Mouse (Mus musculus): Measurements from ENCODE around the gene Rgma. TPM values are rescaled to one million over a fixed set of nuclear protein-coding genes. Genes with fewer than 3 reads are reported as not detected.
A peak's percentile ranks its signal among the peaks of the same experiment; 100 is the strongest.

Gene Rgma
- polyA plus RNA-seq, 1 experiment from 2014 or later: 23.4 TPM

- no peak overlapping the region for H3K4me3 ChIP-seq
- H3K36me3 ChIP-seq (replicated peaks): no peaks in the 10 kb centered on the region
- peaks cover 9% of the 10 kb centered on the region for H3K27me3 ChIP-seq (replicated peaks; ENCODE audit: low read depth, poor library complexity, severe bottlenecking)
- no peak for DNase-seq (ENCODE audit: low spot score)
- H3K27ac ChIP-seq (replicated peaks): no peak overlapping the region
- no peaks in the 10 kb centered on the region for H3K9me3 ChIP-seq
- 39% methylated on average over 3 of the region's 3 CpGs for WGBS
- peaks cover 12% of the 10 kb centered on the region for H3K4me1 ChIP-seq
Observed at GRCm38 (mm10) chr7:73343852-73344251, 31.5 kb upstream of the Rgma start.

GRCm38 (mm10) chr7:73348585-73349124, 26.7 kb upstream of the Rgma start:
- Histone ChIP-seq H3K4me3 (no peak overlapping the region), H3K4me1 (peaks cover 20% of the 10 kb centered on the region), H3K27ac (replicated peaks) (no peak overlapping the region), H3K36me3 (replicated peaks) (no peaks in the 10 kb centered on the region), H3K9me3 (no peaks in the 10 kb centered on the region), H3K27me3 (replicated peaks; ENCODE audit: low read depth, poor library complexity, severe bottlenecking) (peaks cover 9% of the 10 kb centered on the region)
- no peak for DNase-seq (ENCODE audit: low spot score)
- WGBS: 56% methylated on average over 10 of the region's 10 CpGs

- DNase-seq (ENCODE audit: low spot score): no peak
- Histone ChIP-seq H3K9me3 (no peaks in the 10 kb centered on the region), H3K27me3 (replicated peaks; ENCODE audit: low read depth, poor library complexity, severe bottlenecking) (peaks cover 9% of the 10 kb centered on the region), H3K4me3 (no peak overlapping the region), H3K27ac (replicated peaks) (no peak overlapping the region), H3K4me1 (peaks cover 20% of the 10 kb centered on the region), H3K36me3 (replicated peaks) (no peaks in the 10 kb centered on the region)
- WGBS: 78% methylated on average over 8 of the region's 8 CpGs
Observed at GRCm38 (mm10) chr7:73349158-73349557, 26.2 kb upstream of the Rgma start.

- 87% methylated on average over 9 of the region's 9 CpGs for WGBS
- Histone ChIP-seq H3K4me1 (peaks cover 5% of the 10 kb centered on the region), H3K27me3 (replicated peaks; ENCODE audit: low read depth, poor library complexity, severe bottlenecking) (no peaks in the 10 kb centered on the region), H3K27ac (replicated peaks) (no peak overlapping the region), H3K9me3 (no peaks in the 10 kb centered on the region), H3K36me3 (replicated peaks) (no peaks in the 10 kb centered on the region), H3K4me3 (no peak overlapping the region)
- no peak for DNase-seq (ENCODE audit: low spot score)
Observed at GRCm38 (mm10) chr7:73355229-73355628, 20.1 kb upstream of the Rgma start.

GRCm38 (mm10) chr7:73356901-73357300, 18.4 kb upstream of the Rgma start:
- Histone ChIP-seq H3K9me3 (no peaks in the 10 kb centered on the region), H3K4me3 (no peak overlapping the region), H3K27ac (replicated peaks) (no peak overlapping the region), H3K36me3 (replicated peaks) (no peaks in the 10 kb centered on the region), H3K4me1 (no peaks in the 10 kb centered on the region), H3K27me3 (replicated peaks; ENCODE audit: low read depth, poor library complexity, severe bottlenecking) (no peaks in the 10 kb centered on the region)
- WGBS: 89% methylated on average over 5 of the region's 5 CpGs
- no peak for DNase-seq (ENCODE audit: low spot score)

GRCm38 (mm10) chr7:73357626-73358025, 17.7 kb upstream of the Rgma start:
- Histone ChIP-seq H3K4me3 (no peak overlapping the region), H3K27me3 (replicated peaks; ENCODE audit: low read depth, poor library complexity, severe bottlenecking) (no peaks in the 10 kb centered on the region), H3K36me3 (replicated peaks) (no peaks in the 10 kb centered on the region), H3K27ac (replicated peaks) (no peak overlapping the region), H3K9me3 (no peaks in the 10 kb centered on the region), H3K4me1 (no peaks in the 10 kb centered on the region)
- no peak for DNase-seq (ENCODE audit: low spot score)
- WGBS: 89% methylated on average over 2 of the region's 2 CpGs

- no peak for DNase-seq (ENCODE audit: low spot score)
- WGBS: 78% methylated on average over 4 of the region's 4 CpGs
- Histone ChIP-seq H3K36me3 (replicated peaks) (no peaks in the 10 kb centered on the region), H3K27ac (replicated peaks) (no peak overlapping the region), H3K4me3 (no peak overlapping the region), H3K27me3 (replicated peaks; ENCODE audit: low read depth, poor library complexity, severe bottlenecking) (peaks cover 10% of the 10 kb centered on the region), H3K4me1 (peaks cover 12% of the 10 kb centered on the region), H3K9me3 (no peaks in the 10 kb centered on the region)
Observed at GRCm38 (mm10) chr7:73365511-73365910, 9.8 kb upstream of the Rgma start.

- H3K4me1 ChIP-seq: peaks cover 12% of the 10 kb centered on the region
- DNase-seq (ENCODE audit: low spot score): no peak
- peaks cover 14% of the 10 kb centered on the region for H3K27me3 ChIP-seq (replicated peaks; ENCODE audit: low read depth, poor library complexity, severe bottlenecking)
- WGBS: 77% methylated on average over 7 of the region's 7 CpGs
- no peak overlapping the region for H3K27ac ChIP-seq (replicated peaks)
- no peak overlapping the region for H3K4me3 ChIP-seq
- H3K9me3 ChIP-seq: no peaks in the 10 kb centered on the region
- no peaks in the 10 kb centered on the region for H3K36me3 ChIP-seq (replicated peaks)
Observed at GRCm38 (mm10) chr7:73365965-73366364, 9.3 kb upstream of the Rgma start.

GRCm38 (mm10) chr7:73367681-73368464, 7.4 kb upstream of the Rgma start:
- no peaks in the 10 kb centered on the region for H3K36me3 ChIP-seq (replicated peaks)
- H3K27me3 ChIP-seq (replicated peaks; ENCODE audit: low read depth, poor library complexity, severe bottlenecking): peaks cover 33% of the 10 kb centered on the region
- peaks cover 25% of the 10 kb centered on the region for H3K4me1 ChIP-seq
- WGBS: 92% methylated on average over 10 of the region's 10 CpGs
- no peak for DNase-seq (ENCODE audit: low spot score)
- H3K4me3 ChIP-seq: no peak overlapping the region
- no peaks in the 10 kb centered on the region for H3K9me3 ChIP-seq
- no peak overlapping the region for H3K27ac ChIP-seq (replicated peaks)

- peaks cover 55% of the 10 kb centered on the region for H3K27me3 ChIP-seq (replicated peaks; ENCODE audit: low read depth, poor library complexity, severe bottlenecking)
- peaks cover 36% of the 10 kb centered on the region for H3K4me1 ChIP-seq
- H3K27ac ChIP-seq (replicated peaks): no peak overlapping the region
- no peaks in the 10 kb centered on the region for H3K9me3 ChIP-seq
- no peak for DNase-seq (ENCODE audit: low spot score)
- no peaks in the 10 kb centered on the region for H3K36me3 ChIP-seq (replicated peaks)
- 85% methylated on average over 4 of the region's 4 CpGs for WGBS
- H3K4me3 ChIP-seq: no peak overlapping the region
Observed at GRCm38 (mm10) chr7:73369992-73370391, 5.3 kb upstream of the Rgma start.

GRCm38 (mm10) chr7:73371587-73372321, 3.6 kb upstream of the Rgma start:
- peak overlapping the region; percentile 48 for H3K27ac ChIP-seq (replicated peaks)
- WGBS: 47% methylated on average over 10 of the region's 10 CpGs
- H3K36me3 ChIP-seq (replicated peaks): no peaks in the 10 kb centered on the region
- peak overlapping the region; percentile 51 for H3K4me3 ChIP-seq
- no peaks in the 10 kb centered on the region for H3K9me3 ChIP-seq
- DNase-seq (ENCODE audit: low spot score): no peak
- H3K27me3 ChIP-seq (replicated peaks; ENCODE audit: low read depth, poor library complexity, severe bottlenecking): peaks cover 69% of the 10 kb centered on the region
- peaks cover 43% of the 10 kb centered on the region for H3K4me1 ChIP-seq

GRCm38 (mm10) chr7:73372352-73372970, 2.8 kb upstream of the Rgma start:
- Histone ChIP-seq H3K4me1 (peaks cover 44% of the 10 kb centered on the region), H3K9me3 (no peaks in the 10 kb centered on the region), H3K27ac (replicated peaks) (peak overlapping the region; percentile 48), H3K36me3 (replicated peaks) (no peaks in the 10 kb centered on the region), H3K4me3 (peak overlapping the region; percentile 51), H3K27me3 (replicated peaks; ENCODE audit: low read depth, poor library complexity, severe bottlenecking) (peaks cover 76% of the 10 kb centered on the region)
- WGBS: 2% methylated on average over 29 of the region's 29 CpGs
- peak; percentile 54 for DNase-seq (ENCODE audit: low spot score)
